Mouse (Mus musculus): ENCODE measurements around the gene Gm20431. TPM values are rescaled to one million over a fixed set of nuclear protein-coding genes. Genes with fewer than 3 reads are reported as not detected.

The Gm20431 gene
- polyA plus RNA-seq, 1 experiment from 2014 or later: 11.5 TPM

GRCm38 (mm10) chr2:167679902-167680430, 18.7 kb upstream of the Gm20431 start:
- peak; percentile 71 for ATAC-seq (ENCODE audit: insufficient number of reproducible peaks, low FRiP score)
- H3K36me3 ChIP-seq: no peaks in the 10 kb centered on the region
- H3K9me3 ChIP-seq (replicated peaks): no peaks in the 10 kb centered on the region
- WGBS: 2% methylated on average over 13 of the region's 13 CpGs
- H3K4me1 ChIP-seq (replicated peaks): peaks cover 7% of the 10 kb centered on the region; the same call in 1 of the 2 replicates
- H3K4me2 ChIP-seq: no peak overlapping the region
- H3K27me3 ChIP-seq (replicated peaks): peaks cover 4% of the 10 kb centered on the region; the same call in 1 of the 2 replicates
- H3K4me3 ChIP-seq: no peak overlapping the region
- no peak overlapping the region for H3K9ac ChIP-seq
- H3K27ac ChIP-seq (ENCODE audit: poor library complexity, severe bottlenecking): no peak overlapping the region

GRCm38 (mm10) chr2:167678600-167678999, 17.3 kb upstream of the Gm20431 start:
- peaks cover 4% of the 10 kb centered on the region; the same call in 1 of the 2 replicates for H3K27me3 ChIP-seq (replicated peaks)
- H3K36me3 ChIP-seq: no peaks in the 10 kb centered on the region
- H3K4me3 ChIP-seq: no peak overlapping the region
- H3K9me3 ChIP-seq (replicated peaks): no peaks in the 10 kb centered on the region
- no peak overlapping the region for H3K4me2 ChIP-seq
- no peak overlapping the region for H3K27ac ChIP-seq (ENCODE audit: poor library complexity, severe bottlenecking)
- H3K9ac ChIP-seq: no peak overlapping the region
- peaks cover 7% of the 10 kb centered on the region; the same call in 1 of the 2 replicates for H3K4me1 ChIP-seq (replicated peaks)
- 47% methylated on average over 5 of the region's 5 CpGs for WGBS
- no peak for ATAC-seq (ENCODE audit: insufficient number of reproducible peaks, low FRiP score)

GRCm38 (mm10) chr2:167675120-167675909, 14.0 kb upstream of the Gm20431 start:
- ATAC-seq (ENCODE audit: insufficient number of reproducible peaks, low FRiP score): no peak

GRCm38 (mm10) chr2:167672212-167672685, 11.0 kb upstream of the Gm20431 start:
- Histone ChIP-seq H3K27me3 (replicated peaks) (0 out of 2 replicates have a peak, but pooled peaks cover 4% of the 10 kb centered on the region), H3K36me3 (no peaks in the 10 kb centered on the region), H3K9ac (no peak overlapping the region), H3K4me3 (no peak overlapping the region), H3K4me2 (peak overlapping the region; percentile 44; the same call in 1 of the 2 replicates), H3K4me1 (replicated peaks) (peaks cover 8% of the 10 kb centered on the region), H3K27ac (ENCODE audit: poor library complexity, severe bottlenecking) (peak overlapping the region; percentile 74; the same call in 1 of the 2 replicates), H3K9me3 (replicated peaks) (no peaks in the 10 kb centered on the region)
- ATAC-seq (ENCODE audit: insufficient number of reproducible peaks, low FRiP score): peak; percentile 93
- 23% methylated on average over 13 of the region's 13 CpGs for WGBS

More at GRCm38 (mm10) chr2:167675120-167675909, 14.0 kb upstream of the Gm20431 start:
- no peak overlapping the region for H3K4me2 ChIP-seq
- H3K27me3 ChIP-seq (replicated peaks): 0 out of 2 replicates have a peak, but pooled peaks cover 4% of the 10 kb centered on the region
- no peaks in the 10 kb centered on the region for H3K36me3 ChIP-seq
- H3K27ac ChIP-seq (ENCODE audit: poor library complexity, severe bottlenecking): no peak overlapping the region
- H3K9me3 ChIP-seq (replicated peaks): no peaks in the 10 kb centered on the region
- H3K4me1 ChIP-seq (replicated peaks): peaks cover 15% of the 10 kb centered on the region
- no peak overlapping the region for H3K4me3 ChIP-seq
- WGBS: 31% methylated on average over 14 of the region's 14 CpGs
- no peak overlapping the region for H3K9ac ChIP-seq

GRCm38 (mm10) chr2:167671101-167671633, 9.9 kb upstream of the Gm20431 start:
- WGBS: 83% methylated on average over 5 of the region's 5 CpGs
- Histone ChIP-seq H3K9ac (no peak overlapping the region), H3K4me1 (replicated peaks) (peaks cover 8% of the 10 kb centered on the region), H3K27me3 (replicated peaks) (no peaks in the 10 kb centered on the region), H3K27ac (ENCODE audit: poor library complexity, severe bottlenecking) (peak overlapping the region; percentile 74), H3K9me3 (replicated peaks) (no peaks in the 10 kb centered on the region), H3K4me3 (no peak overlapping the region), H3K4me2 (0 out of 2 replicates have a peak overlapping the region, but pooled peaks have one; percentile 44), H3K36me3 (no peaks in the 10 kb centered on the region)
- ATAC-seq (ENCODE audit: insufficient number of reproducible peaks, low FRiP score): 0 out of 2 replicates have a peak, but pooled peaks have one; percentile 64

- ATAC-seq (ENCODE audit: insufficient number of reproducible peaks, low FRiP score): no peak
- Histone ChIP-seq H3K9me3 (replicated peaks) (no peaks in the 10 kb centered on the region), H3K27ac (ENCODE audit: poor library complexity, severe bottlenecking) (no peak overlapping the region), H3K36me3 (no peaks in the 10 kb centered on the region), H3K4me1 (replicated peaks) (peaks cover 8% of the 10 kb centered on the region), H3K4me2 (no peak overlapping the region), H3K4me3 (no peak overlapping the region), H3K27me3 (replicated peaks) (no peaks in the 10 kb centered on the region), H3K9ac (no peak overlapping the region)
- WGBS: 56% methylated on average over 4 of the region's 4 CpGs
Observed at GRCm38 (mm10) chr2:167669398-167669797, 8.1 kb upstream of the Gm20431 start.

GRCm38 (mm10) chr2:167668426-167668825, 7.1 kb upstream of the Gm20431 start:
- peaks cover 8% of the 10 kb centered on the region for H3K4me1 ChIP-seq (replicated peaks)
- no peaks in the 10 kb centered on the region for H3K36me3 ChIP-seq
- H3K27me3 ChIP-seq (replicated peaks): no peaks in the 10 kb centered on the region
- H3K27ac ChIP-seq (ENCODE audit: poor library complexity, severe bottlenecking): no peak overlapping the region
- ATAC-seq (ENCODE audit: insufficient number of reproducible peaks, low FRiP score): no peak
- H3K4me3 ChIP-seq: no peak overlapping the region
- no peak overlapping the region for H3K9ac ChIP-seq
- H3K4me2 ChIP-seq: no peak overlapping the region
- no peaks in the 10 kb centered on the region for H3K9me3 ChIP-seq (replicated peaks)
- WGBS: 78% methylated on average over 5 of the region's 5 CpGs

- no peak overlapping the region for H3K9ac ChIP-seq
- H3K4me1 ChIP-seq (replicated peaks): peaks cover 9% of the 10 kb centered on the region
- H3K4me3 ChIP-seq: no peak overlapping the region
- ATAC-seq (ENCODE audit: insufficient number of reproducible peaks, low FRiP score): no peak
- H3K9me3 ChIP-seq (replicated peaks): no peaks in the 10 kb centered on the region
- peaks cover 11% of the 10 kb centered on the region; the same call in 1 of the 2 replicates for H3K27me3 ChIP-seq (replicated peaks)
- WGBS: 83% methylated on average over 18 of the region's 18 CpGs
- no peaks in the 10 kb centered on the region for H3K36me3 ChIP-seq
- no peak overlapping the region for H3K27ac ChIP-seq (ENCODE audit: poor library complexity, severe bottlenecking)
- no peak overlapping the region for H3K4me2 ChIP-seq
Observed at GRCm38 (mm10) chr2:167665972-167666713, 4.8 kb upstream of the Gm20431 start.

GRCm38 (mm10) chr2:167662713-167663112, 1.4 kb upstream of the Gm20431 start:
- Histone ChIP-seq H3K9ac (0 out of 2 replicates have a peak overlapping the region, but pooled peaks have one; percentile 16), H3K9me3 (replicated peaks) (no peaks in the 10 kb centered on the region), H3K27me3 (replicated peaks) (peaks cover 11% of the 10 kb centered on the region; the same call in 1 of the 2 replicates), H3K27ac (ENCODE audit: poor library complexity, severe bottlenecking) (no peak overlapping the region), H3K4me1 (replicated peaks) (peaks cover 38% of the 10 kb centered on the region), H3K4me3 (0 out of 2 replicates have a peak overlapping the region, but pooled peaks have one; percentile 97), H3K36me3 (peaks cover 4% of the 10 kb centered on the region), H3K4me2 (peak overlapping the region; percentile 99)
- no peak for ATAC-seq (ENCODE audit: insufficient number of reproducible peaks, low FRiP score)
- 53% methylated on average over 6 of the region's 6 CpGs for WGBS

- Histone ChIP-seq H3K27me3 (replicated peaks) (peaks cover 11% of the 10 kb centered on the region; the same call in 1 of the 2 replicates), H3K9me3 (replicated peaks) (no peaks in the 10 kb centered on the region), H3K4me3 (peak overlapping the region; percentile 97), H3K36me3 (peaks cover 8% of the 10 kb centered on the region), H3K27ac (ENCODE audit: poor library complexity, severe bottlenecking) (0 out of 2 replicates have a peak overlapping the region, but pooled peaks have one; percentile 35), H3K4me2 (peak overlapping the region; percentile 99), H3K4me1 (replicated peaks) (peaks cover 49% of the 10 kb centered on the region), H3K9ac (peak overlapping the region; percentile 96)
- 2% methylated on average over 12 of the region's 12 CpGs for WGBS
- ATAC-seq (ENCODE audit: insufficient number of reproducible peaks, low FRiP score): no peak
Observed at GRCm38 (mm10) chr2:167660611-167660971, 705 bp downstream of the Gm20431 start.
